Mouse (Mus musculus) heart, postnatal 0 days (tissue): ENCODE data around the gene Tcap.

Source experiments
- CTCF ChIP-seq: IDR thresholded peaks from 2 replicates; pipeline ENCODE4 v1.5.1; 2016; ENCODE audit warnings: antibody characterized with exemption, control low read depth, low read depth
- EP300 ChIP-seq: IDR thresholded peaks from 2 replicates; pipeline ENCODE4 v1.6.1; 2016; ENCODE audit warnings: antibody characterized with exemption, low read depth

GRCm38 (mm10) chr11:98360866-98361521 lies 22.6 kb upstream of the Tcap start:
- no peak for TF ChIP-seq CTCF
- TF ChIP-seq EP300: no peak
